Mouse (Mus musculus) intestine, embryonic 16.5 days (tissue): ENCODE data around the gene Tmem218. TPM values are rescaled to one million over a fixed set of nuclear protein-coding genes. Genes with fewer than 3 reads are reported as not detected.

Source experiments
- ATAC-seq: fragments of 200-750 bp; cut with Nextera tagmentation; 2 replicates; pipeline ENCODE4 v1.8.0; 2017; ENCODE audit warnings: moderate TSS enrichment, moderate library complexity
- H3K27ac ChIP-seq: fragments of 300-500 bp; sonication (generic); 2 replicates; pipeline ENCODE4 v1.5.1; 2014; ENCODE audit warnings: mild to moderate bottlenecking, low read length
- H3K27me3 ChIP-seq: fragments of 300-500 bp; sonication (generic); replicated peaks from 2 replicates; pipeline ENCODE4 v1.6.1; 2014; ENCODE audit warnings: low read length, control low read depth, mixed read lengths; ENCODE audit not compliant: control insufficient read depth, insufficient read depth
- H3K36me3 ChIP-seq: fragments of 300-500 bp; sonication (generic); 2 replicates; pipeline ENCODE4 v1.6.1; 2014; ENCODE audit warnings: low read length, control low read depth; ENCODE audit not compliant: control insufficient read depth, insufficient read depth
- H3K4me1 ChIP-seq: fragments of 300-500 bp; sonication (generic); 2 replicates; pipeline ENCODE4 v1.6.1; 2014; ENCODE audit warnings: low read length, control low read depth, mixed read lengths; ENCODE audit not compliant: control insufficient read depth, insufficient read depth
- H3K4me2 ChIP-seq: fragments of 300-500 bp; sonication (generic); 2 replicates; pipeline ENCODE4 v1.6.1; 2014; ENCODE audit warnings: low read depth, low read length, control low read depth
- H3K4me3 ChIP-seq: fragments of 300-500 bp; sonication (generic); 2 replicates; pipeline ENCODE4 v1.5.1; 2014; ENCODE audit warnings: mild to moderate bottlenecking, low read length
- H3K9ac ChIP-seq: fragments of 300-500 bp; sonication (generic); 2 replicates; pipeline ENCODE4 v1.6.1; 2014; ENCODE audit warnings: low read depth, low read length
- H3K9me3 ChIP-seq: fragments of 300-500 bp; sonication (generic); 2 replicates; pipeline ENCODE4 v1.6.1; 2016; ENCODE audit warnings: low read length, control low read depth; ENCODE audit not compliant: control insufficient read depth
- WGBS: fragments of 180-500 bp; shearing (Covaris S2); extraction: QIAGEN DNeasy Blood & Tissue Kit; methylation state at CpG from one replicate; pipeline ENCODE4 v1.1.7; 2014; 5-methylcytosine and 5-hydroxymethylcytosine counted together
- polyA plus RNA-seq: library from polyadenylated mRNA; unstranded; fragments of >200 nt; fragmentation: Nextera tagmentation; extraction: Ambion mirVana; gene quantifications from 2 replicates; pipeline ENCODE4 v1.2.1, GENCODE M21; 2015

Tmem218 gene
- polyA plus RNA-seq, 1 experiment from 2014 or later, result 9.0 TPM

DNA sequence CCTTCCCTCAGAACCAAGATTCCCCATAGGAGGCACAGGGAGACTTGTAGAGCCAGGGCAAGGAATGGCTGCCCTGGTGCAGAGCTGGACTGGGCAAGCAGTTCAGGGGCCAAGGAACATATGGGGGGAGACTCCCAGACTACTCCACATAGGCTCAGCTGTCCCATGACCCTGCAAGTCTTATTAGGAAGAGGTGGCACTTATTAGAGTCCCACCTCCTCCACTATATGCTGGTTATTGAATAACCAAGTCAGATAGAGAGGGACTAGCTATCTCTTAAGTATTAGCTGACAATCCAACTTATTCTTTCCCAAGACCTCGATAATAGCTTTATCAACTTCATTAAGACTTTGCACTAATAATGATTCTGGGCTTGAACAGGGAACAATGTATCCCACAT, 37.8 kb downstream of the Tmem218 start:
- H3K4me3 ChIP-seq, result no peak overlapping the region
- ATAC-seq, result peak; percentile 85
- 82% methylated on average over 1 of the region's 1 CpGs for WGBS

DNA sequence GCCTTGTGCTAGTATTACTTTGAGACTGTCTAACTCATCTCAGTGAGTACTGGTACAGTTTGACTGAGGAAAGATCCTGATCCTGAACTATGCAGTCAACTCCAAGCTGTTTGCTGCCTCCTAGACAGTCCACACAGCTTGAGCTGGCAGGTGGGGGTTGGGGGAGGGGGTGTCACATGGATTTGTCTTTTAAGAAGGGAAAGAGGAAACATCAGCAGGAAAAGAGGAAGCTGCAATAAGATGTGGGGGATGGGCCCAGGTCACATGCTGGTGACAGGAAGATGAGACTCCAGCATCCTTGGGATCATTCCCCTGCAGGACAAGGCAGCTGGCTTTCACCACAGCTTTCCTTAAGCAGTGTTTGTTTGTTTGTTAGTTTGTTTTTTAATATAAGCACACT, 39.4 kb downstream of the Tmem218 start:
- no peak overlapping the region for H3K27ac ChIP-seq
- no peak overlapping the region for H3K4me2 ChIP-seq
- H3K27me3 ChIP-seq, result no peaks in the 10 kb centered on the region
- H3K9me3 ChIP-seq, result no peaks in the 10 kb centered on the region
- H3K36me3 ChIP-seq, result no peaks in the 10 kb centered on the region
- ATAC-seq, result no peak
- H3K4me3 ChIP-seq, result no peak overlapping the region
- H3K4me1 ChIP-seq, result peaks cover 9% of the 10 kb centered on the region; the same call in 1 of the 2 replicates
- no peak overlapping the region for H3K9ac ChIP-seq

More for the DNA sequence above, 37.8 kb downstream of the Tmem218 start:
- Histone ChIP-seq H3K27ac (peak overlapping the region; percentile 80), H3K9ac (no peak overlapping the region), H3K27me3 (no peaks in the 10 kb centered on the region), H3K4me2 (no peak overlapping the region), H3K4me1 (peaks cover 9% of the 10 kb centered on the region; the same call in 1 of the 2 replicates), H3K9me3 (no peaks in the 10 kb centered on the region), H3K36me3 (no peaks in the 10 kb centered on the region)

DNA sequence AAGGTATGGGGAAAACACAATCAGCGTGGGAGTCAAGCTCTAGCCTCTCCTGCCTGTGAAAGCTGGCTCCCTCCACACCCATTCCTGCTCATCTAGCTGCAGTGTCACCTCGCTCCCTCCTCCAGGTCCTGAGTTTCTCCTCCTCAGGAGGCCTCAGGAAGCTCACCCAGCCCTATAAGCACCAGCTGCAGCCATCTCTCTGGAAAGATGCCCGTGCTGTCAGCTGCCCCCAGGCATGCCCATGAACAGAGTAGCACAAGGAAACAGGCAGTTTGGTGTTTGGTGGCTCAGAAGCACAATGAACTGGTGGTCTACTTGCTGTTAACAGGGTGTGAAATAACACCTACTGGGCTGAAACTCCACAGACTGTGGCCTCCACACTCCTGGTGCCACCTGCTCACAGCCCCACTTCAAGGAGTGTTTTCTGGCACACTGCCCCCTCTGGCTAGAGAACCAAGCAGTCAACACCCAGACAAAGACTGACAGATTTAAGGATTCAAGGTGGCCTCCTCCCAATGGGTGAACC, 40.4 kb downstream of the Tmem218 start:
- H3K27me3 ChIP-seq, result no peaks in the 10 kb centered on the region
- H3K4me3 ChIP-seq, result no peak overlapping the region
- no peak overlapping the region for H3K9ac ChIP-seq
- 64% methylated on average over 3 of the region's 3 CpGs for WGBS
- H3K27ac ChIP-seq, result no peak overlapping the region
- no peaks in the 10 kb centered on the region for H3K36me3 ChIP-seq
- H3K4me1 ChIP-seq, result peaks cover 9% of the 10 kb centered on the region; the same call in 1 of the 2 replicates
- no peak overlapping the region for H3K4me2 ChIP-seq
- ATAC-seq, result no peak
- H3K9me3 ChIP-seq, result no peaks in the 10 kb centered on the region

DNA sequence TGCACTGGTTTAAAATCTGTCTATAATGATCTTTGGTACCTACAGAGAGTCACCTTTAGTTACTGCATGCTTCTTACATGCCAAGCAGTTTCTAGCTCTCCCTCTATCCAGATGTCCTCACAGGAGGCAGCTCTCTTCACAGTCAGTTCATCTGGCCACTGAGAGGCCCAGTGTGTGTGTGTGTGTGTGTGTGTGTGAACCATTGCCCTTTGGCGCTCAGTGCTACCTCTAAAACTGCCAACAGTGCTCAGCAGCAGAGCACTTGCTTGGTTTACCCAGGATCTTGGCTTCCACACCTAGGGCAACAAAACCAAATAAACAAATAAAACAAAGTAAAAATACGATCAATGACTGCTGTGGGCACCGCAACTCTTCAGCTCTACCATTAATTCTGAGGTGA, 42.0 kb downstream of the Tmem218 start:
- H3K9ac ChIP-seq, result no peak overlapping the region
- H3K4me1 ChIP-seq, result peaks cover 14% of the 10 kb centered on the region
- H3K27me3 ChIP-seq, result no peaks in the 10 kb centered on the region
- H3K9me3 ChIP-seq, result no peaks in the 10 kb centered on the region
- 88% methylated on average over 3 of the region's 3 CpGs for WGBS
- no peaks in the 10 kb centered on the region for H3K36me3 ChIP-seq
- no peak overlapping the region for H3K27ac ChIP-seq
- H3K4me3 ChIP-seq, result no peak overlapping the region
- H3K4me2 ChIP-seq, result no peak overlapping the region
- ATAC-seq, result no peak

DNA sequence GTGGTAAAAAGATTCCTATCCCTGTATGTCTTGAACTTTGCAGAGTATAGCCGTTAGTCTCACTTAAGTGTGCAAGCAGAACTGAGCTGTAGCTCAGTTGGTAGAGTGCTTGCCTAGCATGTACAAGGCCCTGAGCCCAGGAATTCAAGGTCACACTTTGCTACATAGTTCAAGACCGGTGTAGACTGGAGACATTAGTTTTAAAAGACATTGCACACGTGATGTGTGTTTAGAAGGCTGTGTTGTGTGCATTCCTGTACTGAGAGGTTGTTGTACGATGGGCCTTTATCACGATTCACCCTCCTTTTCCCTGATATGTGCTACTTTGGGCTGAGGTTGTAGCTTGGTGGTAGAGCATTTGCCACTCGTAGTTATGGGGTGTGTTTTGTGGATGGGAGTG, 42.6 kb downstream of the Tmem218 start:
- H3K9me3 ChIP-seq, result no peaks in the 10 kb centered on the region
- no peaks in the 10 kb centered on the region for H3K36me3 ChIP-seq
- no peak overlapping the region for H3K27ac ChIP-seq
- H3K27me3 ChIP-seq, result no peaks in the 10 kb centered on the region
- 78% methylated on average over 6 of the region's 6 CpGs for WGBS
- no peak overlapping the region for H3K4me2 ChIP-seq
- no peak for ATAC-seq
- no peak overlapping the region for H3K4me3 ChIP-seq
- H3K9ac ChIP-seq, result no peak overlapping the region
- peaks cover 17% of the 10 kb centered on the region for H3K4me1 ChIP-seq

DNA sequence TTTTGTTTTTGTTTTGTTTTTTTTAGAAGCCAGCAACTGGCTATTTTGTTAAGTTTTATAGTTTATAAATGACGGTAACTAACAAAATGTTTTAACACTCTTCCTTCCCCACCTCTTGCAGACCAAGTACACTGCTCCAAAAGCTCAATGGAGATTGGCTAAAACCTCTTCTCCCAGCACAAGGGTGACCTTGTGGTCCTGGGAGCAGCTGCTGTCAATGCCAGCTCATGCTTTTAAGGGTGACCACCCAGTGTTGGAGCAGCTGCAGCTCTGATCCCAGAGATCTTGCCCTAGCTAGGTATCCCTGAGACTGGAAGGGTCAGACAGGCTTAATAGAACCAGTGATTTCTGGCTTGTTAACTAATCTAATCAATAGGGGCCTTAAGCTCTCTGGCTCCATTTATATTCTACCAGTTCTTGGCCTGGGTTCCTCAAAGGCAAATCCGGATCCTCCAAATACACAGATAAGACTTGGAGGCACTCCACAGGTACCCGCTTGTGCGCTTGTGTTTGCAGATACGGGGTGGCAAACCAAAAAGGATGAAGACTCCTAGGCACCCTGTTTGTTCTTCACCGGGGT, 46.6 kb downstream of the Tmem218 start:
- Histone ChIP-seq H3K9me3 (no peaks in the 10 kb centered on the region), H3K4me3 (peak overlapping the region; percentile 56), H3K27ac (no peak overlapping the region), H3K4me1 (peaks cover 10% of the 10 kb centered on the region), H3K9ac (peak overlapping the region; percentile 70; the same call in 1 of the 2 replicates), H3K36me3 (no peaks in the 10 kb centered on the region), H3K27me3 (no peaks in the 10 kb centered on the region), H3K4me2 (peak overlapping the region; percentile 87)
- peak; percentile 16; the same call in 1 of the 2 replicates for ATAC-seq
- 25% methylated on average over 6 of the region's 6 CpGs for WGBS

DNA sequence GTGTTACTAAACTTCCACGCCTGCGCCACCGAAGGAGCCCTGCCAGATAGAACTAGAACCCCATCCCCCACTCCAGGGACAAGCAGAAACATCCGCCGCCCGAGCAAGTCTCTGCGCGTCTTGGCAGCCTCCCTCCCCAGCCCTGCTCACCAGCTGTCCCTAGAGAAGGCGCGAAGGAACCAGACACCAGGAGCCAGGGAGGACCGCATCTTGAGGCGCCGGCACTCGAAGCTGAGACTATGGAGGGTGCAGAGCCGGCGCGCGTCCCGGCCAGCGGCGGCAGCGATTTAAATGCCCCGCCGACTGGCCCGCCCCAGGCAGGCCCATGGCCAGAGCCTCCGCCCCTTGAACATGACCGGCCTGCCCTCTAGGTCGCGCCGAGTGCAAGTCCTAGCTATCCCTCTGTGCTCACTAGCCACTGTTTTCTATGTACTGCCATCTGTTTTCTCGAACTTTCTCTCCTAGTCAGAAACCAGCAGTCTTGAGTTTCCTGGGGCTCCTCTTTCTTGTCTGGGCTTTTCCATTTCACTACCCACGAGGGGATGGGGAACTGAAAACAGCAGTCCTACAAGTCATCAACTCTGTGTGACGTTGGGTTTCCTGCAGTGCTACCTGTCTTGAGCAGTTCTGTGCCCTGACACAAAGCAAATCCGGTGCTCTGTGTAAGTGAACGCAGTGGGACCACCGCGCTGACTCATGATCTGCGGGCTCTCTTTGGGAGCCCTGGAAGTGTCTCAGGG, 47.3 kb downstream of the Tmem218 start, which contains the start of gene Slc37a2:
Slc37a2 (minus strand) TSS at position 590 of the 740 bp plus-strand sequence.
- peak; percentile 93 for ATAC-seq
- H3K9ac ChIP-seq, result peak within 1 kb of the TSS; percentile 70
- H3K4me3 ChIP-seq, result peak within 1 kb of the TSS; percentile 56
- H3K36me3 ChIP-seq, result no peaks in the 10 kb centered on the region
- peak within 1 kb of the TSS; percentile 87 for H3K4me2 ChIP-seq
- H3K27me3 ChIP-seq, result no peaks in the 10 kb centered on the region
- peak within 1 kb of the TSS; percentile 54 for H3K27ac ChIP-seq
- 2% methylated on average over 38 of the region's 38 CpGs for WGBS
- peaks cover 10% of the 10 kb centered on the region for H3K4me1 ChIP-seq
- H3K9me3 ChIP-seq, result no peaks in the 10 kb centered on the region

DNA sequence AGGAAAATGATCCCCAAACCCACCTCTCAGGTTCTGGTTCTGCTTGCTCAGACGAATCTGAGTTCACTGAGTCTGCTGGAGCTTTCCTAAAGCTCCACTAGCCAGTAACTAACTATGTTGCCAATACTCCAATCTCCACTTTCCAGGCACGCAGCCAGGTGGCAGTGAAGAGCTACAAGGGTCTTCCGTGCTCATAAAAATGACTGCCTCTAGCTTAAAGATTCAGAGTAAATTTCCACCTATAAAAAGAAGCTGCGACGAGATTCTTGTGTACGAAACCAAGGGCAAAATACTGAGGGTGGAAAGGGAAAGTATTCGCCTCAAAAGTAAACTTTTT, 47.8 kb downstream of the Tmem218 start:
- H3K4me3 ChIP-seq, result peak overlapping the region; percentile 56
- H3K4me2 ChIP-seq, result peak overlapping the region; percentile 87
- H3K27ac ChIP-seq, result peak overlapping the region; percentile 54; the same call in 1 of the 2 replicates
- peak overlapping the region; percentile 70 for H3K9ac ChIP-seq
- peak; percentile 69 for ATAC-seq
- peaks cover 10% of the 10 kb centered on the region for H3K4me1 ChIP-seq
- H3K36me3 ChIP-seq, result no peaks in the 10 kb centered on the region
- 22% methylated on average over 7 of the region's 7 CpGs for WGBS
- no peaks in the 10 kb centered on the region for H3K9me3 ChIP-seq
- no peaks in the 10 kb centered on the region for H3K27me3 ChIP-seq

DNA sequence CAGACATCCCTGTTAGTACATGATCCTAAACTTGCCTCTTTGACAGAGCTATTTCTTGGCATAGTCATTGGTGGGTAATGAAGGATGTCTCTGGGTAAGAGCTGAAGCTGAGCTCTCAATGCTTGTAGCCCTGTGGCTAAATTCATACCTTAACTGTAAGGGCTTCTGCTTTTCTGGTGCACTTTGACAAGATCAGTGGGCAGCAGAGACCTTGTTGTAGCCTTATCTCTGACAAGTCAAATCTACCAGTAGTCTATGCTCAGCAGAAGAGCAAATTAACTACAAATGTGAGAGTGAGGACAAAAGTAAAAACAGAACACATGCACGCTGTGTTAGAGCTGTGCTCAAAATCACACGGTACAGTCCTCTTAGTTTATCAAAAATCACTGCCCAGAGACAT, 58.6 kb downstream of the Tmem218 start:
- Histone ChIP-seq H3K4me1 (no peaks in the 10 kb centered on the region), H3K9ac (no peak overlapping the region), H3K9me3 (no peaks in the 10 kb centered on the region), H3K4me3 (no peak overlapping the region), H3K36me3 (no peaks in the 10 kb centered on the region), H3K4me2 (no peak overlapping the region), H3K27me3 (no peaks in the 10 kb centered on the region), H3K27ac (no peak overlapping the region)
- WGBS, result 92% methylated on average over 2 of the region's 2 CpGs
- ATAC-seq, result no peak
